Mouse (Mus musculus): Measurements from ENCODE around the gene Rnf24.

- TF ChIP-seq CTCF (IDR thresholded peaks at IDR 0.05; ENCODE audit: insufficient read depth, low read length) (no peak), POLR2A (IDR thresholded peaks at IDR 0.05; ENCODE audit: borderline replicate concordance, extremely low read depth, low read depth, low read length) (no peak)
These were observed 24.4 kb upstream of the Rnf24 start for GRCm38 (mm10) chr2:131377055-131377454.
